Mouse (Mus musculus): ENCODE measurements around the gene A630001G21Rik.

DNA sequence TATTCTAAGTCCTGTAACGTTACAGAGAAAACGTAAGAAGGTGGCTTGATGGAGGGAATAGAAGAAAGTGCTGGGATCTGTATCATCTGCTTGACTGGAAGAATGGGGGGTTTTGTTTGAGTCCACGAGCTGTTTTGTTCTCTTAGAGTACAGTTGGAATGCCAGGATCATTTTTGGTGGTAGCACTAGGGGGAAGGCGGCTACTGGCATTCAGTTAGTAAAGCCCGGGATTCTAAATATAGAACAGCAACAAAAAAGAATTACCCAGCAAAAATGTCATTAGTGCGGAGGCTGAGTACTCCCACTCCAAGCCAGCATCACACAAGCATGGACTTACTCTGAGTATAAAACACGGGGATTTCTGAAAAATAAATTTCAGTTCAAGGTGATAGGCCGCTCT, 43.8 kb upstream of the A630001G21Rik start:
- TF ChIP-seq CTCF (IDR thresholded peaks at IDR 0.05) = no peak
- TF ChIP-seq EP300 (IDR thresholded peaks at IDR 0.05) = no peak

Measured in lung, postnatal 0 days (tissue).